Mouse (Mus musculus) cerebellum, postnatal 25 days (tissue): ENCODE measurements around the gene Gm20708.
"Not testable (repeated sequence)": the region's sequence is repeated elsewhere in the genome, so short reads cannot be mapped to it uniquely, and the experiment has no call there.

Experiments
- DNase-seq, 2 experiments: peaks; one replicate each; pipeline ENCODE4 v3.0.0; 2021; ENCODE audit warnings: mixed read lengths in 2 of 2

The Gm20708 gene

GRCm38 (mm10) chr11:117781199-117781821 is 28.2 kb upstream of the Gm20708 start:
- peak in 1 of 2 experiments; percentile 53 for DNase-seq

DNA sequence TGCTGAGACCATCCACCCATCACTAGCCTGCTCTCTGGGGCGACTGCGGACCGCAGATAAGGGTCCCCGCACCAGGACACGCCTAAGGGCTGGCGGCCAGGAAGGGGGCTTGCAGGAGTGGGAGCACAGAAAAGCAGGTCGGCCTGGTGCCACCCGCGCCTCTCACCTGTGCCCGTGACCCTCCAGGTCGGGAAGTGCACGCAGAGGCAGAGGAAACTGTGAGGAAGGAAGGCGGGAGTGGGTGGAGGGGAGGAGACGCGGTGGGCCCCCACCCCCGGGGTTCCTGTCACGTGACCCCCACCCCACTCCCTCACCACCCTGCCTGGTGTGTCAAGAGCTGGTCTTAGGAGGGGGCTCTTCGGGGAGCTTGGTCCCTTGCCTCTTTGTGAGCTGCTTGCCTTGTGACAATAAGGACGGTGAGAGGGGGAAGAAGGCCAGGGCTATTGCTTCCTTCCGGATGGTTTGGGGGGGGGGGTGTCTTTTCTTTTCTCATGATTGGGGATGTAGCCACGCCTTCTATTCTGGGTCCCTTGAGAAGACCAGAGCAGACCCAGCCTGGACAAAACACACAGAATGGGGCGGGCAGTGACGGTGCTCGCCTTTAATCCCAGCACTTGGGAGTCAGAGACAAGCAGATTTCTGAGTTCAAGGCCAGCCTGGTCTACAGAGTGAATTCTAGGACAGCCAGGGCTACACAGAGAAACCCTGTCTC is 27.3 kb upstream of the Gm20708 start, which contains the start of the genes Tmc8 and Tmc6:
Gene Tmc8, plus strand, starts transcription at position 84 of the 712 bp plus-strand sequence.
Gene Tmc6, minus strand, starts transcription at position 206 of the 712 bp plus-strand sequence.
- DNase-seq = no peak

- no peak for DNase-seq
Observed at GRCm38 (mm10) chr11:117782705-117783034, 26.8 kb upstream of the Gm20708 start.

DNA sequence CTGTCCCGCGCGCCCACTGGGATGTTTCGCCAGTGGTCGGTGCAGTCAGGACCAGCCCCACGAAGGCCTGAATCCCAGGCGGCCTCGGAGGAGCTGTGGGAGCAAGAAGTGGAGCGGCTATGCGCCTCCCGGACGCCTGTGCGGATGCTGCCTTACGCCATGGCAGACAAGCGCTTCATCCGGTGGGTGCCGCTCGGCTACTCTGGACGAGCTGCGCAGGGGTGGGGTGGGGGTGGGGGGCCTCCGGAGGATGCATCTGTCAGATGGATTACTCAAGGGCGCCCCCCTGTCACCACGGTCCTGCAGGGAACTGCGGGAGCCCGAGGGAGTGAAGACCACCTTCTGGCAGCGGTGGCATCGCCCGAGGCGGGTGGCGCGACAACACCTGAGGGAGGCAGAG is 26.4 kb upstream of the Gm20708 start:
- DNase-seq = peak in 1 of 2 experiments; percentile 62

GRCm38 (mm10) chr11:117783683-117784309 is 25.7 kb upstream of the Gm20708 start:
- peak in 1 of 2 experiments; percentile 34 for DNase-seq

GRCm38 (mm10) chr11:117786294-117786693 is 23.2 kb upstream of the Gm20708 start:
- peak; percentile 63 to 80 for DNase-seq

DNA sequence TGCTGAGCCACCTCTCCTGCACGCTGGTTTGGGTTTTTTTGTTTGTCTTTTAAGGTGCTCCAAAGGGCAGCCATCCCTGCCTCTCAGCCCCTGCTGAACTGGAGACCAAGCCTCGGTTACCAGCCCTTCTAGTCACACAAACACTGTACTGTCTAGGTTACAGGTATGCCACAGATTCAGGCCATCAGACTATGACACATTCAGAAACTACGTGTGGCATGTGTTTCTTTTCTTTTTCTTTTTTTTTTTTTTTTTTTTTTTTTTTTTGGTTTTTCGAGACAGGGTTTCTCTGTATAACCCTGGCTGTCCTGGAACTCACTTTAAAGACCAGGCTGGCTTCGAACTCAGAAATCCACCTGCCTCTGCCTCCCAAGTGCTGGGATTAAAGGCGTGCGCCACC is 21.0 kb upstream of the Gm20708 start:
- not testable (repeated sequence) for DNase-seq

DNA sequence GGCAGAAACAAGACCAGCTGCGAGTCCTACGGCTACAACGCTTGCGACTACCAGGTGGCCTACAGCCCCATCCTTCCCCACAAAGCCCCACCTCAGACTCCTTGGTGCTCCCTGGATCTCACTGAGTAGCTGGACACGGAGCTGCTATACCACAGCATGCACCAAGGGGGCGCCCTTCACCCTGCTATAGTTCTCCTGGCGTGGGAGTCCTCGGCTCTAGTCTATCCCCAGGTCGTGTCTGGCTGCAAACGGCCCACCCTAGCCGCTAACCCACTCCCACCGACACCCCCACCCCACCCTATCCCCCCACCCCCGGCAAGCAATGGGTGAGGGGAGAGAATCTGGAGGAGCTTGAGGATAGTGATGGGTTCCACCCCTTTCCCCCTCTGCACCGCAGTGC is 19.2 kb upstream of the Gm20708 start:
- peak; percentile 59 to 74 for DNase-seq

DNA sequence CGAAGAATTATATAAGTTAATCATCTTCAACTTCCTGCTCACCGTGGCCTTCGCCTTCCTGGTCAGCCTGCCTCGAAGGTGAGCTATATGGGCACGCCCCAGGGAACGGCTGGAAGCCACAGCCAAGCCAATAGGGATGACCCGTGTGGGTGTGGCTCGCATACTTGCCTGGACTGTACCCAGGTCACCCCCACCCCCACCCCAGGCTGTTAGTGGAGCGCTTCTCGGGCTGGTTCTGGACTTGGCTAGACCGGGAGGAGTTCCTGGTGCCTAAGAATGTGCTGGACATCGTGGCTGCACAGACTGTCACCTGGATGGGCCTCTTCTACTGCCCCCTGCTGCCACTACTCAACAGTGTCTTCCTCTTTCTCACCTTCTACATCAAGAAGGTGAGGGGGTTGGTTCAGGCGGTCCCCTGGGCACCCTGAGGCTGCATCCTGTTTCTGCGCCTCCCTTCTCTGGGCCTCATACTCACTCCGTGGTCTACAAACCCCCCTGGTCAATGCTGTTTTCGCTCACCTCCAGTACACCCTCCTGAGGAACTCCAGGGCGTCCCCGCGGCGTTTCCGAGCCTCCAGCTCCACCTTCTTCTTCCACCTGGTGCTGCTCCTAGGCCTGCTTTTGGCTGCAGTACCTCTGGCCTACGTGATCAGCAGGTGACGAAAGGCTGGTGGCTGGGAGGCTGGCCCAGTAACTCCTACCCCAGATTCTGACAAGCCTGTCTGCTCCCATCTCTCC is 18.6 kb upstream of the Gm20708 start:
- DNase-seq = no peak

GRCm38 (mm10) chr11:117791441-117791761 is 18.1 kb upstream of the Gm20708 start:
- DNase-seq = no peak

GRCm38 (mm10) chr11:117792281-117792888 is 17.1 kb upstream of the Gm20708 start:
- no peak for DNase-seq

- DNase-seq = no peak
Observed at GRCm38 (mm10) chr11:117794035-117794551, 15.4 kb upstream of the Gm20708 start.

GRCm38 (mm10) chr11:117796954-117797353 is 12.5 kb upstream of the Gm20708 start:
- no peak for DNase-seq

- no peak for DNase-seq
Observed at GRCm38 (mm10) chr11:117797511-117798159, 11.8 kb upstream of the Gm20708 start, which contains the start of gene 6030468B19Rik. TSS of gene 6030468B19Rik (plus strand) at chr11:117797660.

- no peak for DNase-seq
Observed at GRCm38 (mm10) chr11:117798160-117798541, 11.3 kb upstream of the Gm20708 start.

- DNase-seq = no peak
Observed at GRCm38 (mm10) chr11:117799174-117799573, 10.3 kb upstream of the Gm20708 start.

- no peak for DNase-seq
Observed at GRCm38 (mm10) chr11:117800038-117800437, 9.4 kb upstream of the Gm20708 start.

DNA sequence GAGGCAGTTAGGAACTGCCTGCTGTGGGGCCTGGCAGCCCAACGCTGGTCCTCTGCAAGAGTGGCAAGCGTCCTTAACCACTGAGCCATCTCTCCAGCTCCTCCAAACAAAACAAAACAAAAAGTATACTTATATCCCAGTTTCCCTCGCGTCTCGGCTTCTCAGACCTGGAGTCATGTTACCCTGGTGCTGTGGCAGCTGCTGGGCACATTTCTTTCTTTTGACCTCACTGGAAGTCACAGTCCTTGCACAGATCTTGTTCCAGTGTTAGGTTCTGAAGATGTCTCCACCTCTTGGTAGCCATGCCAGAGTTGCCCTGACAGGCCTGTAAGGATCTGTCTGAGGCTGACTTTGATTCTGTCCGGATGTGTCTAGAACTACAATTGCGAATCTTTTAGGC is 7.8 kb upstream of the Gm20708 start:
- DNase-seq = no peak

DNA sequence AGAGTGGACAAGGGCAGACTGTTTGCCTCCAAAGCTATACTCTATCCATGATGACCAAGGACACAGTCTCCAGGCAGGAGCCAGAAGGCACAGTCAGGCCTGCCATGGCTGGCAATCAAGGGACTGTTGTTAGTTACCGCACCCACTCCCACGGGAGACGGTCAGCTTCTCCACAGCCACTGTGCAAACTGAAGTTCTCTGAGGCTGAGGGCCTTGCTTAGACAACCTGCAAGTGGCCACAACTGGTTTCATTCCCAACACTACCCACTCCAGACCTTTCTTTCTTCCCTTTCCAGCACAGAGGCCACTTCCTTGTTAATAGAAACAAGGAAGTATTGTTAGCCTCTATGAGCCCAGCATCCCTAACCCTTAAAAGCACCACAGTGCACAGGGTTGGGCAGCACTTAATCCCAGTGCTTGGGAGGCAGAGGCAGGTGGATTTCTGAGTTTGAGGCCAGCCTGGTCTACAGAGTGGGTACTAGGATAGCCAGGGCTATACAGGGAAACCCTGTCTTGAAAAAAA is 6.2 kb upstream of the Gm20708 start:
- DNase-seq = no peak

DNA sequence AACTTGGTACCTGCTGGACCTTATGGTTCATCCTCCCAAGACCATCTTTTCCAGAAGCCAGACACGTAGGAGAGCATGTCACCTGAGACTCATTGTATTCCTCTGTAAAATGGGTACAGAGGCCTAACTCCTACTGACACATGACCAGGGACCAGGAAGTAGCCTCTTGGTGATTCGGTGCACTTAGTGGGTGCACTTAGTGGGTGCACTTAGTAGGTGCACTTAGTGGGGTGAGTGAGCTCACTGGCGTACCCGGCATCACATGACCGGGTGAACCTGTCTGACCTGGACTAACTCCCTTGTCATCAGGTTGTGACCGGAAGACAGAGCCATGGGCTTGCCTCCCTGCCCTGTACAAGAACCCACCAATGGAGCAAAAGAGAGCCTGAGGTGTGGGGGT is 2.7 kb upstream of the Gm20708 start:
- DNase-seq = no peak

DNA sequence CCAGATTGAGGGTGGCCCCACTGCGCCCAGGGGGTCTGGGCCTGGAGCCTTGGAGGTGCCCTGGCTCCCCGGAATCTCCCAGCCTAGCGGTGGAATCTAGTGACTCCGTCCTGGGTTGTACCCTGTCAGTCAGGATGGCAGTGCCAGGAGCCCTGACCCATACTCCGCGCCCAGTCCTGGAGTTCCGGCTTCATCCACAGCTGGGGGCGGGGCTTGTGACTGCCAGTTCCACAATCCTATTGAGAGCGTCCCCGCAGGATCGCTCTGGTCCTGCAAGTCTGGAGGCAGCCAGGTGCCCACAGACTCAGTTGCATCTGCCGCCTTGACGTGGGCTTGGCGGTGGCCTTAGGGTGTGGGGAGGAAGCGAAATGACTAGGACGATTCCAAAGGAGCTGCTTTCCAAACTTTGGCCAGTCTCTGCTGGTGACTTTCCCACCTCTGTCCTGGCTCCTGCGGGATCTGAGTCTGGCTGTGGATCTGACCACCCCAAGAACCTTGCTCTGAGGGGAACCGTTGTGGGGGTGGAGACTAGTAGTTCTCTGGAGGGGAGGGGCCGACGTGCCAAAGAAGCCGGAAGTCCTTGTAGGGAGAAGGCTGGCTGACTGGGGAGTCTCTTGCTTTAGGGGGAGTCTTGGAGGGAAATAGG is 1.1 kb downstream of the Gm20708 start:
- peak; percentile 44 to 68 for DNase-seq
